Mouse (Mus musculus): Measurements from ENCODE around the gene Polr3g. TPM values are rescaled to one million over a fixed set of nuclear protein-coding genes. Genes with fewer than 3 reads are reported as not detected.

Gene Polr3g
- 7.2 TPM for polyA plus RNA-seq (2014; fragmentation: Illumina TruSeq; extraction: RNeasy Lipid Tissue Mini Kit (QIAGEN cat#74804); ENCODE audit: low read depth, low replicate concordance)

GRCm38 (mm10) chr13:81710775-81711545 is at the start of gene Polr3g, which contains the start of gene Mblac2:
Polr3g (minus strand) TSS chr13:81711013.
Mblac2 (plus strand) TSS chr13:81711341.

GRCm38 (mm10) chr13:81657351-81658052 is 53.3 kb downstream of the Polr3g start, which contains the start of gene Lysmd3:
Lysmd3 (plus strand) TSS chr13:81657663.

GRCm38 (mm10) chr13:81632720-81633415 is 77.9 kb downstream of the Polr3g start, which contains the start of gene Adgrv1:
Adgrv1 (minus strand) TSS chr13:81633154.

Other genes with a start within 250 kb of the Polr3g start
- gene Adgrv1, start 77.9 kb downstream of the Polr3g start, polyA plus RNA-seq (2014; fragmentation: Illumina TruSeq; extraction: RNeasy Lipid Tissue Mini Kit (QIAGEN cat#74804); ENCODE audit: low read depth, low replicate concordance): 0.32 TPM
- gene Lysmd3, start 53.4 kb downstream of the Polr3g start, polyA plus RNA-seq (2014; fragmentation: Illumina TruSeq; extraction: RNeasy Lipid Tissue Mini Kit (QIAGEN cat#74804); ENCODE audit: low read depth, low replicate concordance): 13.9 TPM
- 6.9 TPM for gene Mblac2, start 328 bp upstream of the Polr3g start, polyA plus RNA-seq (2014; fragmentation: Illumina TruSeq; extraction: RNeasy Lipid Tissue Mini Kit (QIAGEN cat#74804); ENCODE audit: low read depth, low replicate concordance)
- gene Cetn3, start 72.1 kb upstream of the Polr3g start, polyA plus RNA-seq (2014; fragmentation: Illumina TruSeq; extraction: RNeasy Lipid Tissue Mini Kit (QIAGEN cat#74804); ENCODE audit: low read depth, low replicate concordance): 78.6 TPM

All from adipose tissue, adult 10 weeks (tissue).